Mouse (Mus musculus) left cerebral cortex, postnatal 36 days (tissue): ENCODE results near the gene Nde1. TPM values are rescaled to one million over a fixed set of nuclear protein-coding genes. Genes with fewer than 3 reads are reported as not detected.
A peak's percentile ranks its signal among the peaks of the same experiment; 100 is the strongest.
"Not testable (repeated sequence)": the region's sequence is repeated elsewhere in the genome, so short reads cannot be mapped to it uniquely, and the experiment has no call there.

Experiments used
- DNase-seq, 2 experiments: peaks; one replicate each; pipeline ENCODE4 v3.0.0; 2021 to 2022; ENCODE audit warnings: low spot score in 2 of 2, mixed read lengths in 1 of 2
- intact Hi-C: fragments of 180-260 bp; cut with DNase I; formaldehyde crosslinking; loops from one replicate; pipeline ENCODE4 v1.15.1; 2025
- total RNA-seq, 2 experiments: library from RNA; stranded (reverse); gene quantifications; 2 replicates each; pipeline ENCODE4 v1.2.3; 2021

The Nde1 gene
- total RNA-seq: 10 to 100 TPM; 18.8 to 20.9 TPM

- peak; percentile 72 to 81 for DNase-seq
- intact Hi-C loops: no loop called here
Observed at GRCm38 (mm10) chr16:14162988-14163416, at the start of gene Nde1, which contains the start of gene Marf1. Nde1 (plus strand) TSS chr16:14163275. Marf1 (minus strand) TSS chr16:14163351.

GRCm38 (mm10) chr16:14117299-14117698 is 45.8 kb upstream of the Nde1 start:
- intact Hi-C loops: no loop called here
- no peak for DNase-seq

GRCm38 (mm10) chr16:14120941-14121340 is 42.1 kb upstream of the Nde1 start:
- DNase-seq: no peak
- intact Hi-C loops: no loop called here

- DNase-seq: no peak
- intact Hi-C loops: no loop called here
Observed at GRCm38 (mm10) chr16:14121563-14121962, 41.5 kb upstream of the Nde1 start.

DNA sequence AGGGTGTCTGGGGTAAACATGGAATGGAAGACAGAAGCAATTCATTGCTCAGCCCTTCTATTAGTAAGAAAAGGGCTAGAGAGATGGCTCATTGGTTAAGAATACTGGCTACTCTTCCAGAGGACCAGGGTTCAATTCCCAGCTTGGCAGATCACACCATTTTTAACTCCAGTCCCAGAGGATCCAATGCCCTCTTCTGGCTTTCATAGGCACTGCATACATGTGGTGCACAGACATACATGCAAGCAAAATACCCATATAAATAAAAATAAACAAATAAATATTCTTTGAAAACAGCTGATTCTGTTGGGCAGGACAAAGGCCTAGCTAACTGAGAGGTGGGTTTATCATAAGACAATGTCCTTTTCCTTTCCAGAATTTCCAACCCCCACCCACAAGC is 40.5 kb upstream of the Nde1 start:
- intact Hi-C loops: no loop called here
- no peak for DNase-seq

DNA sequence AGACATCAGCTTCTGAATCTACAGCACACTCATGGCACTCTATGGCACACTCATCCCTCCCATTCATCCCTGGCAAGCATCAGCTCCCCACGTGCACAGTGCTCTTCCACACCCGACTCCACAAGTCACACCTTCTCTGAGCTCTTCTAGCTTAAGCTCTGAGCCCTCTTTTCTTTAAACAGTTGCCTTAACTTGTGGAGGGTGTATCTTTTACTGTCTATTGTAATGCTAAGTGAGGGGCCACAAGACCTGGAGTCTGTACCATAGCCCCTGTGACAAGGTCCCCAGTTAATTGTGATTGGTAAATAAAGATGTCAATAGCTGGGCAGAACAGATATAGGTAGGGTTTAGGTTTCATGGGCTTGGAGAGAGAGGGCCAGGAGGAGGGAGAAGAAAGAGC is 39.2 kb upstream of the Nde1 start:
- DNase-seq: no peak
- intact Hi-C loops: no loop called here

DNA sequence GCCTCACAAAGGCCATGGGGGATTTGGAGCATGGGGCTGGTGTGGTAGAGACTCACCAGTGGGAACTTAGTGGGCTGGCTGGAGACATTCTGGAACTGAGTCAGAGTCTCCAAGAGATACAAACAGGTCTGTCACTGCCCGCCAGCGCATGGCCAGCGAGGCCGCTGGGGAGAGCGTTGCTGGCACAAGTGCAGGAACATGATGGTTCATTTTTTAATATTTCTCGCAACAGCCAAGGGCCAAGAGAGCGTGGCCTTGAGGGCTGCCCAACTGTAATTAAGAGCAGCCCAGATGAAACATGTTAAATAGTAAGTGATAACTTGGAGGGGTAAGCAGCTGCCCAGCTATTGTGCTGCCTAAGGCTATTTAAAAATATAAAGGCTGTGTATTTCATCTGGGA is 38.4 kb upstream of the Nde1 start:
- intact Hi-C loops: no loop called here
- DNase-seq: no peak

DNA sequence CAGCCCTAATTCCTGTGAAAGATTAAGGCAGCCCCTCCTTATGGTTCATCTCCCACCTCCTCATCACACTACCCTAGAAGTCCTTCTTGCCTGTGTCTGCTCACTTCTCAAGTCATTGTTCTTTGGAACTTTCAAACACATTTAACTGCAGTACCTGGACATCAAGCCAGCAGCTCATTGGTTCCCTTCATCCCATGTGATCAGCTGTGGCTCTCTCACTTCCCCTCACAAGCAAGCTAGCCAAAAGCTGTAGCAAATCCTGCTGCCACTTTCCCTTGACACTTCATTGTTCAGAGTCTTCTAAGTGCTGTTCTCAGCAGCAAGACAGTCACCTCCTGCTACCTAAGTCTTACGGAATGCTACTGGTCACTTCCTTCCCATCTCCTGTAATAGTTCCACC is 37.8 kb upstream of the Nde1 start:
- intact Hi-C loops: no loop called here
- DNase-seq: no peak

GRCm38 (mm10) chr16:14128977-14129376 is 34.1 kb upstream of the Nde1 start:
- intact Hi-C loops: no loop called here
- no peak for DNase-seq

DNA sequence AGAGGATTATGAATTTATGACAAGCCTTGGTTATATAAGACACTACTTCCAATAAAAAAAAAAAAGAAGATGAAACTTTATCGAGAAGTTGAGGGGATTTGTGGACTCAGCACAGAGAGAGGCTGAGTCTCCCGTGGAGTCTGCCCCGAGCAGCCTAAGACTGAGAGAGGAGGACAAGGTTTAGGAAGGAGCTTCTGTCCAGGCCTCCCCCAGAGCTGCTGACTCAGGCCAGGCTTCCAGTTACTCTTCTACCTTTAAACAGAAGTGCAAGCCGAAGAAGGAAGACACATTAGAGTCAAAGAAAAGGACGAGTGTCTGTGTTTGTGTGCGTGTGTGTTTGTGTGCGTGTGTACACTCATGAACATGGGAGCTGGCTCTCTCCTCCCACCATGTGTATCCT is 32.3 kb upstream of the Nde1 start:
- intact Hi-C loops: no loop called here
- no peak for DNase-seq

DNA sequence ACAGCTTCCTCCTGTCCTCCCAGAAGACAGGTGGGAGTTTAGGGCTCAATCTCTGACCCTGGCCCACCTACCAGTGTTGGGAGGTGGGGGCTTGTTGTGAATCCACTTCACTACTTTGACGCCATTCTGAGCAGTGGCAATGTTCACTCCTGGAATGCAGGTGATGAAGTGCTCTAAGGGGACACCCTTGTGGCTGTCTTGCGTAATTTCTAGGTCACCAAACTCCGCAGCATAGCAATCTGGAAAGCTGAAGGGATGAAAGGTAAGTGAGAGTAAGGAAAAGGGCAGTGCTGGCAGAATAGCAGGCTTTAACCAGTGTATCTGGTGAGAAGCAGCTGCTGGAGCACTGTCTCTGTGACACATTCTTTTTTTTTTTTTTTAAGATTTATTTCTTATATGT is 31.7 kb upstream of the Nde1 start:
- intact Hi-C loops: no loop called here
- no peak for DNase-seq

DNA sequence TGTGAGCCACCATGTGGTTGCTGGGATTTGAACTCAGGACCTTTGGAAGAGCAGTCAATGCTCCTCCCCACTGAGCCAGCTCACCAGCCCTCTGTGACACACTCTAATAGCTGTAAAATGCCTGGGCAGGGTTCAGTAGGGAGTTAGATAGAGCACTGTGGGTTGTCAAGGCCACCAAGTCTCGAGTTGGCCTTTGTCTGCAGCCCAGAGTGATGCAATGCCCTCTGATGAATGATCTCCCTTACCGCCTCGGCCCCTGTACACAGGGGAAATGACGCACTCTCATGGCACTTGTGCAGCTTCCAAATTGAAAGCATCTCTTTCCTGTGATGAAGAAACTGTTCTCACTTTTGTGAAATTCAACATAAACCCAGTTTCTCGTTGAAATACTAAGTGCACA is 31.2 kb upstream of the Nde1 start:
- intact Hi-C loops: no loop called here
- no peak for DNase-seq

DNA sequence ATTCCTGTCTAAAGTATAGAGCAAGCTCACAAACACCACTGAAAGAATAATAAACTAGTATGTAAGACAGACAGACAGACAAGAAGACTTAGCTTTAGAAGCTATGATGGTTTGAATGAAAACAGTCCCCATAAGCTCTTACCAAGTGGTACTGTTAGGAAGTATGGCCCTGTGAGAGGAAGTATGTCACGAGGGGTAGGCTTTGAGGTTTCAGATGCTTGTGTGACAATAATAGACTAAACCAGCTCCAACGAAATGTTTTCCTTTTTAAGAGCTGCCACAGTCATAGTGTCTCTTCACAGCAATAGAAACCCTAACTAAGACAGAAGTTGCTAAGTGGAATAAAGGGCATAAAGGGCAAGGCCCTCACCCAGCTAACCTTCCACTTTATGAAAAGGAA is 28.1 kb upstream of the Nde1 start:
- intact Hi-C loops: no loop called here
- DNase-seq: no peak

DNA sequence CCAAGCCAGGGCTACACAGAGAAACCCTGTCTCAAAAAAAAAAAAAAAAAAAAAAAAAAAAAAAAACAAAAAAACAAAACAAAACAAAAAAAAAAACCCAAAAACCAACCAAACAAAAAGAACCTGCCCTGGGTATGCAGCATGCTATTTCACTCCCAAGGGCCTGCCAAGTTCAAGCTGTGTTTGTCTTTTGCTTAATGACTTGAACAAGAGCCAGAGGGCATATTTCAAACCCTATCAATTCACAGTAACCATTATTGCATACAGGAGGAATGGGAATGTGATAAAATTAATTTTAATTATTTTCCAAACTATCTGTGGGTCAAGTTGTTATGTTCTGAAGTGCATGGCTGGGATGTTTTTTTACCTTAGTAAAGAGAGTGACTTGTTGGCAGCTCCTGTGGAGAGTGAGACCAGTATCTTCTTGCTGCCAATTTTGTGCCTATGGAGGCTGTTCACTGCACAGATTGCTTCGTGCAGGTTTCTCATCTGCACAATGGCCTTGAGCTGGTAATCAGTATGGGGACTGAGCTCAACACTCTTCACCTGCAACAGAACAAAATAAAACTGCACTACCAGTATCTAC is 25.0 kb upstream of the Nde1 start:
- no peak for DNase-seq
- intact Hi-C loops: no loop called here

DNA sequence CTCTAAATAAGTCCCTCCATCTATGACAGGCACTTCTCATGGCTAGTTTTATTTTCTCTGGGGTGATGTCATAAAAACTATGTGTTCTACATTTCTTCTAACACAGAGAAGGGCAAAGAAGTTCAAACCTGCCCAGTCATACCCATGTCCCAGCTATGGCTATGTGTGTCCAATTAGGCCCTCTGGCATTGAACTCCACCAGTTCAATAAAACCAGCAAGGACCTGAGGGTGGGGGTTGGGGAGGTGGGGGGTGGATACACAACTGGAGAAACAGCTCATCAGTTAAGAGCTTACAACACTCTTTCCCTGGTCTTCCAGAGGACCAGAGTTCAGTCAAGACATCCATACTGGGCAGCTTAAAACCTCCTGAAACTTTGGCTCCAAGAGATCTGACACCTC is 24.0 kb upstream of the Nde1 start:
- DNase-seq: no peak
- intact Hi-C loops: no loop called here

DNA sequence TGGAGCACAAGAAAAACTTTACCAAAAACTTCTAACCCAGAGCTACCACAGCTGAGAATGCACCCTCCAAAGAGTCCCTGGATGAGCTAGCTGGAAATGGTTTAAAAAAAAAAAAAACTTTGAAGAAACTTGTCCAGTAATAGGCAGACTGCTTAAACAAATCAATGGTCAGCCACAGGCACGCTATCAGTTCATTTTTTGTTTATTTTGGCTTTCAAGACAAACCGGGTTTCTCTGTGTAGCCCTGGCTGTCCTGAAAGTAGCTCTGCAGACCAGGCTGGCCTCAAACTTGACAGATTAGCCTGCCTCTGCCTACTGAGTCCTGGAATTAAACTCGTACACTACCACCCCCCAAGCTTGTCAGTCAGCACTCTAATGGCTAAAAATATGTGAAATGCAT is 19.8 kb upstream of the Nde1 start:
- intact Hi-C loops: no loop called here
- DNase-seq: no peak

- intact Hi-C loops: no loop called here
Observed at GRCm38 (mm10) chr16:14147712-14148111, 15.4 kb upstream of the Nde1 start.

DNA sequence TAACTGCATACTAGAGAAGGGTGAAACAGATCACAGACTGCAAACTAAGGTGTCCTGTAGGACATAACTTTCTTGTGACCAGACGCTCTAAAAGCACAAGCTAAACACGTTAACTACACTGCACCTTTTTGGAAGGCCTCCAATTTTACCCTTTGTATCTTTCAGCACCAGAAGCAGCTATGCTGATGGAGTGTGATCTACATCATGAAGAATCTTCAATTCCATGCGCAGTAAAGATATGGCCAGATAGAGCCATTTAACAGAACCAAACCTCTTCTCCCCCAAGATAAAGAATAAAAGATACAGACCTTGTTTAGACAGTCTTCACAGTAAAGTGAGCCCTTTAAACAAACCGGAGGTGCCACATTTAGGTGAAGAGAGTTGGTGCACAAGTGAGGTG is 11.4 kb upstream of the Nde1 start:
- intact Hi-C loops: no loop called here
- DNase-seq: no peak

More at GRCm38 (mm10) chr16:14147712-14148111, 15.4 kb upstream of the Nde1 start:
- DNase-seq: no peak

DNA sequence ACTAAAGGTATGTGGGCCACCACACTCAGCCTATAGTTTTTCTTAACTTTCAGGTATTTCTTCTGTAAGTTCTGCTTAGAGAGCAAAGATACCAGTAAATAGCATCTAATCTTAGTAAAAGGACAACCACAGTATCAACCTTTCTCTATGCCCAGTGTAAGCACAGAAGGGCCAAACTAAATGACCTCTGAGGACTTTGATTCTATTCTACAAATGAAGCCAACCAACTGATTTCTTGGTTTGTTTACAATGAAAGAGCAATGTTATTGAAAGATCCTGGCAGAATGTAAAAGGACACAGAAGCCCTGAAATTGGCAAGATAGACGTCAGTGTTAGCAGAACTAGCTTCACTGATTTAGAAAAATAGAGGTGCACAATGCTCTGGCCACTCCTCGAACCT is 7.4 kb upstream of the Nde1 start:
- intact Hi-C loops, DNase-seq: not testable (repeated sequence)

DNA sequence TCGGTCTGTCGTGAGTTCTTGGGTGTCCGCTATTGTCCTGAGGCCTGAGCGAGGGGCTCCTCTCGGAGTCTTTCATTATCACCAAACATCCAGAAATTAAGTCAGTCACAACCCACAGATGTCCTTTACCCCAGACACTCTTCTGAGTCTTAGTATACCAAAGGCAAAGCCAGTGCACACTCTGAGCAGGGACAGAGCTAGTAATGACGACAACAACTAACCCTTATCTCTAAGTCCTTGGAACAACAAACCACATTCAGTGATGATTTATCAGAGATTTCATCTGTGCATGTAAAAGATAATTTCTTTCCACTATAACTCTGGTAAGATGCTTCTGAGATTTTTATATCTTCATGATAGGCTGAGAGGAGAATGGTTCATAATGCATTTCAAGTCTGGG is 6.8 kb upstream of the Nde1 start:
- DNase-seq: no peak
- intact Hi-C loops: no loop called here

DNA sequence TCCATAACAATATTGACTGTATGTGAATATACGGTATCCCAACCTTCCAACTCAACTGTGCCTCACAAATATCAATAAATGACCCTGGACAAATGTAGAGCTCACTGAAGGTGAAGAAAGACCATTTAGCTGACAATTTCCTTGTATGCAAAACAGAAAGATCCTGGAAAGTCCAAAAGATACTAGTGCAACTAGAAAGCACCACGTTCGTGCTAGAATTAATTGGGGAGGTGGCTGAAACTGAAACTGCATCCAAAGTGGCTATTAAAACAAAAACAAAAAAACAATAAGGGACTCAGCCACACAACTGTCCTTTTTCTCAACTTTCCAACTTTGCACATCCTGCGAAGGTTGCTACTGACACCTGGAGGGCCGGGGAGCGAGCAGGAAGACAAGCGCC is 4.5 kb upstream of the Nde1 start:
- no peak for DNase-seq
- intact Hi-C loops: no loop called here
